Mouse (Mus musculus): Measurements from ENCODE around the gene Higd1a.

The Higd1a gene

DNA sequence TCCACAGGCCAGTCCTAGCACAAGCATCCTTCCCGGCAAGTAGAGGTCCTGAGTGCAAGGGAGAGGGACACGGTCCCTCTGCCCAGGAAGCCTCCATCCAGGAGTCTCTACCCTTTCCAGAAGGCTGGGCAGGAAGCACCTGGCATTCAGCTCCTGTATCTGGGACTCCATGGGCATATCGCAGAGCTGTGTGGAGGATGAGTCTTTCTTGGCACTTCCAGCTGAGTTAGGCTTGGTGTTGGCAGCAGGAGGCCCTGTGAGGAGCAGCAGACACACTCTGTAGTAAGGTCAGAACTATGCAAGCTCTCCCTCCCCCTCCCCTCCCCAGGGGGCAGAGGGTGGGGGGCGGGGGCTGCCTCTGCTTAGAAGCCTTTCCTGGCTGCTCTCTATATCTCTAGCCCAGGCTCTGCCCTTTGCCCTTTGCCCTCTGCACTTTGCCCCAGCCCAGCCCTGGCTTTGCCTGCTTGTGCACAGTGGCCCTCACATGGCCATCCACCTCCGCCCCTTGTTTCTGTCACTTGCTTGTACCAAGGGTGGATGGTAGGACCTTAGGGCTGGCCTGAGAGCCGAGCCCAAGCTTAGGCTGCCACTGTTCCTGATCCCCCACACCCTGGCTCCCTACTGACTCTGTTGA is 59.2 kb downstream of the Higd1a start:
- DNase-seq (ENCODE audit: low read depth, low spot score) = no peak
